Mouse (Mus musculus) mouse embryonic stem cell (cell line): ENCODE results near the gene Tspan17.

Source experiments
- in situ Hi-C, 2 experiments: fragments of 300-500 bp; cut with MboI; formaldehyde crosslinking; loops; 1 replicate in 1 of 2; 3 replicates in 1 of 2; pipeline ENCODE4 v1.14.3; 2019 to 2020; ENCODE audit warnings: low sequenced_read_pairs in 2 of 2, low pct_unique_long_range_greater_than_20kb in 1 of 2, mixed read lengths in 1 of 2; ENCODE audit not compliant: unreplicated experiment in 1 of 2

Tspan17 gene

DNA sequence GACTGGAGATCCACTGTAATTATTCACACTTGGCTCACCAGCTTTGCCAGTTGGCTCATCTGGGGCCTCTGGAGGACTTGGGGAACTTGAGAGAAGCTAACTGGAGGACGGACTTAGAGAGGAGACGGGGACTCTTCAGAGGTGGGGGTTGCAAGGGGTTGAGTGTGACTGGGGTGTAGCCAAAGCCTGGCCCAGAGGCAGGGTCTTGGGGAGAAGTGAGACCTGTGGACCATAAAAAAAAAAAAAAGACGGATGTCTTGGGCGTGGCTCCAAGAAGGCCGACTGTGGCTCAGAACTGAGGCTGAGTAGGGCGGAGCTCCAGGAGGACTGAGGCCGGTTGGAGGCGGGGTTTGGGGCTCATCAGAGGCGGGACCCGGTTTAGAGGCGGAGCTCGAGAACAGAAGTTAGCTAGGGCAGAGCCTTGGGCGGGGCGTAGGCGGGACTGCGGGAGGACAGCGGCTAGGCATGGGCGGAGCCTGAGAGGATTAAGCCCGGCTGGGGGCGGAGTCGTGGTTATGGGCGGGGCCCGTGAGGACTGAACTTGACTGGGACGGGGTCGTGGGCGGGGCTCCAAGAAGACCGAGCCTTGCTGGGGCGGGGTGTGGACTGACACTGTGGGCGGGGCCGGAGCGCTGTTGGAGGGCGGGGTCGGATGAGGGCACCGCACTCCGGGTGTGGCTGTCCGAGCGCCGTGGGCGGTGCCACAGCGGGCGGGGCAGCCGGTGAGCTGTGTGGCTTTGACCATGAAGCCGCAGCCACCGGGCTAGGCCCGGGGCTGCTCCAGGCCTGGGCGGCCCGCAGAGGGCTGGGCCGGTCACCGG is at the start of gene Tspan17:
Tspan17 (plus strand) TSS at position 638 of the 821 bp plus-strand sequence.
- in situ Hi-C loops, result no loop called here

DNA sequence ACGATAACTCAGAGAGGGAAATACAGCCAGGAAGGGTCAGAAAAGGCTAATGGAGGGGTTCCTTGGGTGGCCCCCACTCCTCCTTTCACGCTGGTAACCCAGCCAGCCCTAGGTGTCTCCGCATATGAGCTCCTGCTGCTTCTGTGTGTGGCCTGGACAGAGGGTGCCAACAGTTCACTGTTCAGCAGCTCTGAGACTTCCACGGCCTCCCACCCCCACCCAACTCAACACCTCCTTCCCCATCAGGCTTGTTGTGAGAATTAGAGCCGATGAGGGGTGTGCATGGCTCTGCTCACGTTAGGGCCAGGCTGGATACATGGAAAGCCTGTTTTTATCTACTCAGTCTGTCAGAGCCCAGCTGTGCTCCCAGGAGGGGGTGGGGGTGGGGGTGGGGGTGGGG is 43.1 kb upstream of the Tspan17 start:
- in situ Hi-C loops, result loop anchor here in 1 of 2 experiments (25.0 kb wide), 1 partner anchor 1091 kb away; the partner anchor contains the start of gene Pitx1

DNA sequence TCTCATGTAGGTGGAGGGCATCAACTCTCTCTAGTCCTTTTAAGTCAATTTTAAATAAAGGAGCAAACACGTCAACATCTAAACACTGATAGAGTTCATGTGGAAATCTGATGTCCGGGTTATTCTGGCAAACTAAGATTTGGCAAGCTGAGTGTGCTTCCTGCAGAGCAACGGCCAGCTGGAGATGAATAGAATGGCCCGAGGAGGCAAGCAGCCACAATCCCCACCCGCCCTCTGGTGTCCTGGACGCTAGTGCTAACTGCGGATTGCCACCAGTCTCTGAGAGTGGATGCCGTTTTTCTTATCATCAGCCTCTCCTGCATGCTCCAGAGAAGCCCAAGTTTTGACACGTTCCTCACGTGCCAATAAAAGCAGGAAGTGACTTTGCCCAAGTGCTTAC is 42.3 kb upstream of the Tspan17 start:
- in situ Hi-C loops, result loop anchor here in 1 of 2 experiments (25.0 kb wide), 1 partner anchor 1090 kb away; the partner anchor contains the start of gene Pitx1

DNA sequence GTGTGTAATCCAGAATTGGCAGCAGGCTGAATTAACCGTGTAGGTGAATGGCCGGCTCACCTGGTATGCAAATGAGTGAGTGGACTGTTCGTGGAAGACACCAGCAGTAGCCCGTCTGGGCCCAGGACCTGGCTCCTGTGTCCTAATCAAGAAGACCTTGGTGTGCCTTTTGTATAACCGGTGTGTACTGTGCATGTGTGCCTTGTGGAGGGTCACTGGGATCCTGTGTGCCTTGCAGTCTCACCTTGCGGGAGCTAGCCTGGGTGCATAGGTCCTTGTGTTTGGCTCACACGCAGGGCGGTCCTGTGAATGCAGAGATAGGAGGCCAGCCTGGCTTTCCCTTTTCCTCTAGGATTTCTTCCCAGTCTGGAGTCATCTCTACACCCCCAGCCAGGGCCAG is 41.0 kb upstream of the Tspan17 start:
- in situ Hi-C loops, result loop anchor here in 1 of 2 experiments (25.0 kb wide), 1 partner anchor 1089 kb away; the partner anchor contains the start of gene Pitx1

DNA sequence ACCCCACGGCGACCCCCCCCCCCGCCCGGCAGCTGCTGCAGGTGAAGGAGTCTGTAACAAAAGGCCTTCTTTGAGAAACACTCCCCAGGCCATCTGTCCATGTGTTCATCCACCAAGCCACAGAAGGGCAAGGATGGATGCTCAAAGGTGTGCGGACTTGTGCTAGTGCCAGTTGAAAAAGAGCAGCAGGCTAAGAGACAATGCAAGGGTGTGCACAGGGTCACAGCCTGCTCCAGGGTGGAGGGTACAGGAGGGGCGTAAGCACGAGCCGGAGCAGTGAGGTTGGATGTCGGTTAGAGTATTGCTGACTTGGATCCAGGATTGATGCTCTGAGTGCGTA is 40.5 kb upstream of the Tspan17 start:
- in situ Hi-C loops, result loop anchor here in 1 of 2 experiments (25.0 kb wide), 1 partner anchor 1089 kb away; the partner anchor contains the start of gene Pitx1

DNA sequence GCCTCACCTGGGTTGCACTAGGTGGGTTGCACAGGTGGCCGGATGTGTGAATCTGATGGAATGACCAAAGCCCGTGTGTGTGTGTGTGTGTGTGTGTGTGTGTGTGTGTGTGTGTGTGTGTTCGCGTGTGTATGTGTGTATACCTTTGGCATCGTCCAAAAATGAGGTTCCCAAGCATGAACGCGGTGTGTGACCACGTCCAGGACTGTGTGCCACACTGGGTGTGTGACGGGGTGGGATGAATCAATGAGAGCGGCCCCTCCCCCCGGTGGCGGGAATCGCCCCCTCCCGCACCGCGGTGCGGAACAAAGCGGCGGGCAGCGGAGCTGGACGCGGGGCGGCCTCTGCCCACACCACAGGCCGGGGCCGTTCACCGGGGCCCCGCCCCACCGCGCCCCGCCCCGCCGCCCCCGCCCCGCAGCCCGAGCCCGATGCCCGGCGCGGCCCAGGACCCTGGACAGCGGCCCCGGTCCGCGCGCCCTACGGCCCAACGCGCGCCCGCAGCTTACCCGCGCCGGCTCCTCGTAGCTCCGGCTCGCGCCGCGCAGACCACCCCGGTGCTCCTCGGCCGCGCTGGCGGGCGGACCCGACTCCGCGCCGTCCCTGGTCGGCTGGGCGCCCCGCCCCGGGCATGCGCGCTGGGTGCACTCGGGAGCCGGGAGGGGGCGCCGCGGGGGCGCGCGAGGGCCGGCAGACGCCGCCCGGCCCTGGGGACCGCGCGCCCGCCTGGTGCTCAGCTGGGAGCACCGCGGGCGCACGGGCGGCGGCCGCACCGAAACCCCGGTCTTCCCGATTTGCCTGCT is 39.9 kb upstream of the Tspan17 start:
- in situ Hi-C loops, result loop anchor here in 1 of 2 experiments (25.0 kb wide), 1 partner anchor 1088 kb away; the partner anchor contains the start of gene Pitx1

DNA sequence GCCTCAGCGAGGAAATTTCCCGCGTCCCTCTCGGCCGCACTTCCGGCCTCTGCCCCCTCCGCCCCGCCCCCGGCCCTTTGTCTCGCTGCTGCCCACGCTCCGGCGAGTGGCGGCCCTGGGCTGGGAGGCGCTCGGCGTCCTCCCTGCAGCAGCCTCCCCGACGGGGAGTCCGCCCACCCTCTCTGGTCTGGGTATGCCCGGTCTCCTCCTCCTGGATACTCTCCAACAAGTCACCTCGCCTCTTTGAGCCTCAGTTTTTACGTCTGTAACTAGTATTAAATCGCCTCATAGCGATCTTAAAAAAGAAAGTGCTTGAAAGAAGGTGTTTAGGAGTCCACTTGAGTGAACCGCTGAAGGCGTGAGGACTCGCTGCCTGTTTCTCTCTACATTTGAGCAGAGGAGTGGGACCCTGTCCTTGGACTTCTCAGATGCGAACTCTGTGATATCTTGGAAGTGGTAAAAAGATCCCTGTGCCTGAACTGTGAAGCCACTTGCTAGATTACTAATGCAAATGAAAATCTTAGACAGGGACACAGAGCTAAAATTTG is 39.2 kb upstream of the Tspan17 start, which contains the start of gene Gprin1:
Gprin1 (minus strand) TSS at position 11 of the 548 bp plus-strand sequence.
- in situ Hi-C loops, result loop anchor here in 1 of 2 experiments (25.0 kb wide), 1 partner anchor 1087 kb away; the partner anchor contains the start of gene Pitx1

DNA sequence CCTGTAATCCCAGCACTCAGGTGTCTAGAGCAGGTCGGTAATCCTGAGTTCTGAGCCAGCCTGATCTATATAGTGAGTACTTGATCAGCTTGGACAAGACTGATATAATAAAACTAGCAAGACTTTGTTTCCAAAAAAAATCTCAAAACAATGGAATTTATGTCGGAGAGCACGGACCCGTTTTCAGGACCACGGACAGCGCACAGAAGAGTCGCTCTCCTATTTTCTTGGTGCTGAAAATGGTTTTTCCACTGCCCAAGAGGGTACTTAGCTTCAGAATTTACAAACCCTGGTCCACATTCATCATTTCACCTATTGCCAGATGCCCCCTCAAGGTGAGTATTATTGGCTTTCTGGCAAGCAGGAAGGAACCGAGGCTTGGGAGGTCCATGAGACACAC is 38.5 kb upstream of the Tspan17 start:
- in situ Hi-C loops, result no loop called here

DNA sequence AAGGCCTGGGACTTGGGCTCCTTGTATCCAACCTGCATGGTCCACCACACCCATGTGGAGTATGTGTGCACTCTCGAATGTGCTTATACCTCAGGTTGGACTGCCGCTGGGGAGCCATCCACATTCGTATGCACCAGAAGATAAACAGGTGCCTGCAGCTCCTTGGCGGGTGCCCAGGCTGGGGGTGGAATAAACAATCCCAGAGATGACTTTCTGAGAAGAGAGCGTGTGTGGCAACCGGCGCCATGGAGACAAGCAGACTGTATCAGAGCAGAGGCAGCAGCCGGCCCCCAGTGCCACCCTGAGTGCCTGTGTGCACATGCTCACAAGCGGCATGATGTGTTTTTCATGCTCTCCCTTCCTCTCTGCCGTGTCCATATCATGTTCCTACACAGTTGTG is 36.5 kb upstream of the Tspan17 start:
- in situ Hi-C loops, result no loop called here

DNA sequence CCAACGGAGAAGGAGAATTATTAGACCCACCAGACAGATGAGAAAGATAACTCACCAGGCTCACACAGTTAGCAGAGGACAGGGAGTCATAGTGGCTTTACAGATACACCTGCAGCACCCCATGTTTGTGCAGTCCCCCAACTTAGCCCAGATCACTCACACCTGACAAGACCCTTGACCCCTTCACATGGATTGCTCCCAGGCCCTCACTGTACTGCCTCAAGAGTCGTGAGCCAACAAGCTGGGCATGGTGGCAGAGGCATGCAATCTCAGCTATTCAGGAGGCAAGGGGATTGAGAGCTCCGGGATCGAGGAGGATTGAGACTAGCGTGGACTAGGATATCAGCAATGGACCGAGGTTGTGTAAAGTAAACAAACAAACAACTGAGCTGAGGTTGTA is 35.4 kb upstream of the Tspan17 start:
- in situ Hi-C loops, result no loop called here

DNA sequence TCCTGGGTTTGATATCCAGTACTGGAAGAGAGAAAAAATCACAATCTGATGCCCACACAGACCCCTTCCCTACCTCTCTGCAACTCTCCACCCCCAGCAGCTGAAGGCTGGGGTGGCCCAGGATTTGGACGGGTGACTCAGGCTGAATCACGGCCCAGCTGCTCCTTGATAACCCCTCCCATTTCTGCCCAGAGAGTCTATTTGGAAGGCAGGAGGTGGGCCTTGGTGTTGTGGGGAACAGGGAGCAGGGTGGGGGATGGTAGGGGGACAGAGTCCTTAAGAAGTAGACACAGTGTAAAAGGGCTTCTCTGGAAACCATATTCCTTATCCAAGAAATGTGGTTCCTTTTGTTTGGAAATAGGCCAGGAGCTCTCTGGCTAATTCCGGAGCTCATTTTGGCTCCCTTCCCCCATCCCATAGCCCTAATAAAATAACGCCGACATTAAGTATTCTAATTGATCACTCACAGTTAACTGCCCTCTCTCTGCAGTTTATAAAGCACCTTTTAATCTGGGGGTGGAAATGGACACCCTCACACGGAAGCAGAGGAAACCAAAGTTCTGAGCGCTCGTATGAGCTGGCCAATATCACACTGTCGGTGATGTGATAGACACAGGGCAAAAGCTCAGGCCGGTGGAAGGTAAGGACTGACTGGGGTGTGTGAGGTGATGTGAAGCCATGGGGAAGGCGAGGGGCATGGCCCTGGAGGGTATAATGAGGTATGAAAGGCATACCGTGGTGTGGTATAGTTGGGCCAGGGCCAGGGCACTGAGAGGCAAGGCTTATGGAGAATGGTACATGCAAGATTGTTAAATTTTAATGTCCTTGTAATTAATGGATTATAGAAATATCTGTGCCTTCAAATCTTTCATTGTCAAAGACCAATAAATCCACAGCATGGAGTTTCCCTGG is 34.8 kb upstream of the Tspan17 start:
- in situ Hi-C loops, result no loop called here

DNA sequence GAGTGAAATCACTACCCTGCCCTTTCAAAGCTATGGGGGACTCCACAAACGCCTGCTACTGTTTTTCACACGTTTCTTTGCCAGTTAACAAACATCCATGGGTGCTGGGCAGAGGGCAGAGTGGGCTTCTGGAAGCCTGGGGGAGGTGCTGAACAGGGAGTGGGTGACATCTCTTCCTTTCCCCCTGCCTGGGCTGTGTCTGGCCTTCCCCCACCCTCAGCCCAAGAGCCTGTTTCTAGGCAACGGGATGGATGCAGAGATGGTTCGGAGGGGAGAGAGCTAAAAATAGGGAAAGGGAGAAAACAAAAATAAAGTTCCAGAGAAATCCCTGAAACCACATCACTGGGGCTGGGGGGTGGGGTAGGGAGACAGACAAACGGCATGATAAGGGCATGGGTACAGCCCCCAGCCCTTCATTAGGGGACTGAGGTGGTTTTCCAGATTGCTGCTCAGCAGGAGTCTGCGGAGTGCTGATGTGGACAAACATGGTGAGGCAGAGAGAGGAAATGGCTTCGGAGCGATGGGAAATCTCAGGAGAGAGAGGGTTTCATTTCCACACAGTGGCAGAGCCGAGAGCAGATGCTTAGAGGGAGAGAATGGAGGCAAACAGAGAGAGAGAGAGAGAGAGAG is 33.9 kb upstream of the Tspan17 start:
- in situ Hi-C loops, result no loop called here

DNA sequence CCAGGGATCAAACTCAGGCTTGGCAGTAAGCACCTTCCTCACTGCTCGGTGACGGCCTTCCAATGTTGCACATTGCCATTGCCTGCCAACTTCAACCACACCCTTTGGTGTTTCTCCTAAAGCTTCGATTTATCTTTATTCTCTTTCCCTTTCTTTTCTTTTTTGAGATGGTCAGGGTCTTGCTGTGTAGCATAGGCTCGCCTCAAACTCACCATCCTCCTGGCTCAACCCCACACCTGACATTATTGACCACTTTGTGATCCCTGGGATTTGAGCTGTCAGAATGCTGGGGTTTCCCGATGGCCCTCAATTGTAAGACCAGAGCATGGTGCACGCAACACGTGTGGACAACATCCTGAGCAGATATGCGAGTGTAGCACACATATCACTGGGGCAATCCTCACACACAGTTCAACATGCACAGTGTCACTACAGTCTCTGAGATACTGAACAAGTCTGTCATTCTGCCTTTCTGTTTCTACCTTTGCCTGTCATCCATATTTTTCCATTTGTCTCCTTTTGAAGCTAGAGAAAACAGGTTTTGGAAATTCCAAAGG is 32.9 kb upstream of the Tspan17 start:
- in situ Hi-C loops, result no loop called here

DNA sequence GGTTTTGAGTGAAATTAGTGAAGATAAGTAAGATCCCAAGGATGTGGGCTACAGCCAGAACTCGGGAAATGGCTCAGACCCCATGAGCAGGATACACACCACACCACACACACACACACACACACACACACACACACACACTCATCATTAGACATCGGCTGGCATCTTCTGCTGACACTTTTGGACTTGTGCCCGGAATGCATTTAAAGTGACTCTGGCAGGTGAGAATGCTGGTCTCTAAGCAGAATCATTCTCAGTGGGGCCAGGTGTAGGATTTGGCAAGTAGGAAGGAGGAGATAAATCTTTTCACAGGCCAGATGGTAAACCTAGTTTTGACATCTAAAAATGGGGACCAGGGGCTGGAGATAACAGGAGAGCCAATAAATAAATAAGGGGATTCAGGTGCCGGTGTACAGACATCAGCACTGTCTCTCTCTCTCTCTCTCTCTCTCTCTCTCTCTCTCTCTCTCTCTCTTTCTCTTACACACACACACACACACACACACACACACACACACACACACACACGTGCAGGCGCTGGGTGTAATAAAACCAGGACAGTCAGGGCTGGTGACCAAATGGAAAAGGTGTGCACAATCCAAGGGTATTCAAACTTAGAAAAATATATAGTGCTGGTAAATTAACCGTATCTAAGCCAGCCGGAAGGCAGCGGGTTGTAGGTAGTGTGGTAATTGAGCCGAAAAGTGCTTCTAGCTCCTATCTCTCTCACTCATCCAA is 31.9 kb upstream of the Tspan17 start:
- in situ Hi-C loops, result no loop called here

DNA sequence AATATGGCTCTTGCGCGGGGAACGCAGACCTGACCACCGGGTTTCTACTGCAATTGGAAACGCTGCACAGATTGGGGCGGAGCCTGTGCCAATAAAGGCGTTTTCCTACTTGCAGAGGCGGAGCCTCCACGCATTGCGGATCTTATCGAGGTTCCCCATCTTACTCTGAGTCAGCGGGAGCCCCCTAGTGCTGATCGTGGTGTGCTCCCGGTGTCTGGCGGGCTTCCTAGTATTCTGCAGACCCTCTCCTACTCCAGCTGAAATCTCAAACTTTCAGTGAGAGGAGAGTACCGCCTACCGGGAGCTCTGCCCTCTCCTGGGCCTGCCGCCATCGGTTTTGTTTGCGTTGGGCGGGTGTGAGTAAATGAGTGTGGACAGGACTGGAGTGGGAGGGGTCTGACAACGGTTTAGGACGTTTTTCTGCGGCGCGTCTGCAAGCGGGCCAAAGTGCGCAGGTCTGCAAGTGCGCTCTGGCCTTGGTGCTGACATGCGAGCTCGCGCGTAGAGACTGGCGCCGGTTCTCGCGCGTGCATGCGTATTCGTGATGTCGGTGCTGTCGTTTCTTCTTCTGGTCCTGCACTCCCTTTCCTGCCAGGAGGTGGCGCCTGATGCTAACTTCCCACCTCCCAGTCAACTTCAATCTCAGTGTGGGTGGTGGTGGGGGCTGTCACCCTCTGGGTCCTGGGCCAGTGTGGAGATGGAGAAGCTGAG is 31.0 kb upstream of the Tspan17 start:
- in situ Hi-C loops, result no loop called here
